Mouse (Mus musculus): ENCODE measurements around the gene Pola1.

Pola1 gene

GRCm38 (mm10) chrX:93289076-93289475 is 342.9 kb downstream of the Pola1 start:
- no peak for DNase-seq (ENCODE audit: low spot score in 2 of 2)

- no peak for DNase-seq (ENCODE audit: low spot score in 2 of 2)
Observed at GRCm38 (mm10) chrX:93288339-93288738, 343.6 kb downstream of the Pola1 start.

- DNase-seq (ENCODE audit: low spot score in 2 of 2), result peak in 1 of 2 experiments; percentile 31
Observed at GRCm38 (mm10) chrX:93286291-93286893, 345.6 kb downstream of the Pola1 start, which contains the start of gene Arx. Arx (plus strand) TSS chrX:93286445.

GRCm38 (mm10) chrX:93285091-93285490 is 346.9 kb downstream of the Pola1 start:
- no peak for DNase-seq (ENCODE audit: low spot score in 2 of 2)

- DNase-seq (ENCODE audit: low spot score in 2 of 2), result no peak
Observed at GRCm38 (mm10) chrX:93281756-93282155, 350.2 kb downstream of the Pola1 start.

GRCm38 (mm10) chrX:93281028-93281723 is 350.8 kb downstream of the Pola1 start:
- no peak for DNase-seq (ENCODE audit: low spot score in 2 of 2)

GRCm38 (mm10) chrX:93279940-93280339 is 352.0 kb downstream of the Pola1 start:
- no peak for DNase-seq (ENCODE audit: low spot score in 2 of 2)

GRCm38 (mm10) chrX:93275689-93276088 is 356.3 kb downstream of the Pola1 start:
- no peak for DNase-seq (ENCODE audit: low spot score in 2 of 2)

Data from urinary bladder, postnatal 36 days (tissue).